Mouse (Mus musculus) brown adipose tissue, adult 24 weeks (tissue): Measurements from ENCODE around the gene Sorcs3. TPM values are rescaled to one million over a fixed set of nuclear protein-coding genes. Genes with fewer than 3 reads are reported as not detected.

Source experiments
- H3K27ac ChIP-seq: fragments of 200-500 bp; replicated peaks from 2 replicates; pipeline ENCODE4 v1.5.1; 2012; ENCODE audit warnings: low read depth, mild to moderate bottlenecking, low read length
- H3K4me1 ChIP-seq: fragments of 200-500 bp; 2 replicates; pipeline ENCODE4 v1.6.1; 2012; ENCODE audit warnings: low read length, mixed read lengths; ENCODE audit not compliant: control insufficient read depth, insufficient read depth, insufficient read length
- H3K4me3 ChIP-seq: fragments of 200-500 bp; 2 replicates; pipeline ENCODE4 v1.5.1; 2012; ENCODE audit warnings: low read depth, mild to moderate bottlenecking, low read length, moderate library complexity; ENCODE audit not compliant: insufficient read depth
- polyA plus RNA-seq: library from polyadenylated mRNA; stranded (reverse); fragments of >200 nt; gene quantifications from 2 replicates; pipeline ENCODE4 v1.2.4, GENCODE M21; 2012; ENCODE audit not compliant: missing spikeins, insufficient read depth, insufficient read length

Sorcs3 gene
- polyA plus RNA-seq, 1 experiment = not detected

GRCm38 (mm10) chr19:48815064-48815463 lies 609.2 kb downstream of the Sorcs3 start:
- Histone ChIP-seq H3K27ac (no peak overlapping the region), H3K4me1 (no peaks in the 10 kb centered on the region), H3K4me3 (no peak overlapping the region)

- no peak overlapping the region for H3K4me3 ChIP-seq
- no peak overlapping the region for H3K27ac ChIP-seq
Observed at GRCm38 (mm10) chr19:48820493-48821282, 614.9 kb downstream of the Sorcs3 start.

GRCm38 (mm10) chr19:48821283-48821715 lies 615.5 kb downstream of the Sorcs3 start:
- Histone ChIP-seq H3K4me1 (no peaks in the 10 kb centered on the region), H3K4me3 (no peak overlapping the region), H3K27ac (no peak overlapping the region)

More at GRCm38 (mm10) chr19:48820493-48821282, 614.9 kb downstream of the Sorcs3 start:
- H3K4me1 ChIP-seq = no peaks in the 10 kb centered on the region

GRCm38 (mm10) chr19:48834342-48834741 lies 628.5 kb downstream of the Sorcs3 start:
- H3K4me1 ChIP-seq = no peaks in the 10 kb centered on the region
- no peak overlapping the region for H3K27ac ChIP-seq
- no peak overlapping the region for H3K4me3 ChIP-seq

GRCm38 (mm10) chr19:48839418-48839817 lies 633.6 kb downstream of the Sorcs3 start:
- no peak overlapping the region for H3K4me3 ChIP-seq
- H3K27ac ChIP-seq = no peak overlapping the region
- H3K4me1 ChIP-seq = no peaks in the 10 kb centered on the region

GRCm38 (mm10) chr19:48847700-48848099 lies 641.9 kb downstream of the Sorcs3 start:
- Histone ChIP-seq H3K27ac (no peak overlapping the region), H3K4me3 (no peak overlapping the region), H3K4me1 (no peaks in the 10 kb centered on the region)

- H3K4me1 ChIP-seq = no peaks in the 10 kb centered on the region
- H3K27ac ChIP-seq = no peak overlapping the region
- no peak overlapping the region for H3K4me3 ChIP-seq
Observed at GRCm38 (mm10) chr19:48850466-48850865, 644.6 kb downstream of the Sorcs3 start.
